Mouse (Mus musculus) olfactory bulb, adult 2 months (tissue): Measurements from ENCODE around the gene Kat2b.

ENCODE experiments used
- CTCF ChIP-seq: fragments of 200-500 bp; IDR thresholded peaks from 2 replicates; pipeline ENCODE4 v1.5.1; 2012; ENCODE audit warnings: low read depth, mild to moderate bottlenecking, low read length, moderate library complexity; ENCODE audit not compliant: insufficient read depth
- POLR2A ChIP-seq: fragments of 200-500 bp; IDR thresholded peaks from 2 replicates; pipeline ENCODE4 v1.6.1; 2012; ENCODE audit warnings: mild to moderate bottlenecking, low read depth, low read length, moderate library complexity; ENCODE audit not compliant: insufficient read depth

GRCm38 (mm10) chr17:53623762-53624161 is 57.1 kb downstream of the Kat2b start:
- TF ChIP-seq CTCF (no peak), POLR2A (no peak)
